Mouse (Mus musculus) left cerebral cortex, adult 8-10 months (tissue): ENCODE results near the gene Nostrin. TPM values are rescaled to one million over a fixed set of nuclear protein-coding genes. Genes with fewer than 3 reads are reported as not detected.

Experiments used
- DNase-seq, 2 experiments: peaks; one replicate each; pipeline ENCODE4 v3.0.0; 2022; ENCODE audit warnings: low spot score in 2 of 2
- total RNA-seq, 4 experiments: library from RNA; stranded (reverse); gene quantifications; 2 replicates each; pipeline ENCODE4 v1.2.4; 2022

The Nostrin gene
- 1 to 10 TPM; 4.1 to 4.5 (median 4.3) TPM for total RNA-seq

GRCm38 (mm10) chr2:69135661-69136576, at the start of gene Nostrin:
Gene Nostrin, plus strand, starts transcription at chr2:69135800.
- DNase-seq: no peak

- no peak for DNase-seq
Measured at GRCm38 (mm10) chr2:69086505-69087260, 48.9 kb upstream of the Nostrin start.

- no peak for DNase-seq
Measured at GRCm38 (mm10) chr2:69095836-69096235, 39.8 kb upstream of the Nostrin start.

GRCm38 (mm10) chr2:69096821-69097220, 38.8 kb upstream of the Nostrin start:
- no peak for DNase-seq

- no peak for DNase-seq
Measured at GRCm38 (mm10) chr2:69097526-69097925, 38.1 kb upstream of the Nostrin start.

GRCm38 (mm10) chr2:69098701-69099100, 36.9 kb upstream of the Nostrin start:
- no peak for DNase-seq

GRCm38 (mm10) chr2:69099147-69099546, 36.5 kb upstream of the Nostrin start:
- DNase-seq: no peak

GRCm38 (mm10) chr2:69100706-69101105, 34.9 kb upstream of the Nostrin start:
- DNase-seq: no peak

GRCm38 (mm10) chr2:69103526-69103925, 32.1 kb upstream of the Nostrin start:
- DNase-seq: no peak

GRCm38 (mm10) chr2:69104511-69105145, 31.0 kb upstream of the Nostrin start:
- peak in 1 of 2 experiments; percentile 33 for DNase-seq

- no peak for DNase-seq
Measured at GRCm38 (mm10) chr2:69109246-69109645, 26.4 kb upstream of the Nostrin start.

GRCm38 (mm10) chr2:69109710-69110109, 25.9 kb upstream of the Nostrin start:
- DNase-seq: no peak

GRCm38 (mm10) chr2:69112609-69113008, 23.0 kb upstream of the Nostrin start:
- no peak for DNase-seq

GRCm38 (mm10) chr2:69113829-69114547, 21.6 kb upstream of the Nostrin start:
- DNase-seq: no peak

GRCm38 (mm10) chr2:69115921-69116320, 19.7 kb upstream of the Nostrin start:
- no peak for DNase-seq

- DNase-seq: no peak
Measured at GRCm38 (mm10) chr2:69116767-69117166, 18.8 kb upstream of the Nostrin start.

GRCm38 (mm10) chr2:69118994-69119393, 16.6 kb upstream of the Nostrin start:
- no peak for DNase-seq

GRCm38 (mm10) chr2:69119718-69120117, 15.9 kb upstream of the Nostrin start:
- DNase-seq: no peak

GRCm38 (mm10) chr2:69121681-69122080, 13.9 kb upstream of the Nostrin start:
- no peak for DNase-seq

- DNase-seq: no peak
Measured at GRCm38 (mm10) chr2:69125425-69125824, 10.2 kb upstream of the Nostrin start.

GRCm38 (mm10) chr2:69128321-69128720, 7.3 kb upstream of the Nostrin start:
- DNase-seq: no peak
